Mouse (Mus musculus): ENCODE measurements at regions not wholly inside any gene's neighbourhood (a gene's known extent, or its start where the extent isn't known, plus 50 kb on each side); places are given as distances from the start of the nearest gene placed in this dataset.

- H3K27me3 ChIP-seq (replicated peaks; ENCODE audit: control insufficient read depth, insufficient read depth, low read length), result no peaks in the 10 kb centered on the region
- ATAC-seq, result no peak
- H3K36me3 ChIP-seq (ENCODE audit: control insufficient read depth, insufficient read depth, low read length), result no peaks in the 10 kb centered on the region
- no peak overlapping the region for H3K4me2 ChIP-seq (ENCODE audit: low read depth, low read length)
- no peaks in the 10 kb centered on the region for H3K9me3 ChIP-seq (ENCODE audit: control insufficient read depth, low read length)
- no peaks in the 10 kb centered on the region for H3K4me1 ChIP-seq (ENCODE audit: control insufficient read depth, insufficient read depth, low read length)
- 67% methylated on average over 13 of the region's 13 CpGs for WGBS
- no peak overlapping the region for H3K27ac ChIP-seq (ENCODE audit: low read length)
- H3K9ac ChIP-seq (ENCODE audit: low read depth, low read length), result no peak overlapping the region
- no peak overlapping the region for H3K4me3 ChIP-seq (ENCODE audit: low read length)
Observed at GRCm38 (mm10) chr8:88417307-88418095, 55.5 kb upstream of the Brd7 start.

- Histone ChIP-seq H3K4me2 (ENCODE audit: low read depth, low read length) (no peak overlapping the region), H3K9me3 (ENCODE audit: control insufficient read depth, low read length) (no peaks in the 10 kb centered on the region), H3K4me3 (ENCODE audit: low read length) (no peak overlapping the region), H3K36me3 (ENCODE audit: control insufficient read depth, insufficient read depth, low read length) (no peaks in the 10 kb centered on the region), H3K4me1 (ENCODE audit: control insufficient read depth, insufficient read depth, low read length) (no peaks in the 10 kb centered on the region), H3K27ac (ENCODE audit: low read length) (no peak overlapping the region), H3K9ac (ENCODE audit: low read depth, low read length) (no peak overlapping the region), H3K27me3 (replicated peaks; ENCODE audit: control insufficient read depth, insufficient read depth, low read length) (no peaks in the 10 kb centered on the region)
- WGBS, result 84% methylated on average over 2 of the region's 2 CpGs
- ATAC-seq, result no peak
Observed at GRCm38 (mm10) chr8:88423264-88423663, 61.3 kb upstream of the Brd7 start.

- no peak overlapping the region for H3K4me2 ChIP-seq (ENCODE audit: low read depth, low read length)
- 72% methylated on average over 5 of the region's 5 CpGs for WGBS
- no peak overlapping the region for H3K27ac ChIP-seq (ENCODE audit: low read length)
- H3K9me3 ChIP-seq (ENCODE audit: control insufficient read depth, low read length), result no peaks in the 10 kb centered on the region
- no peak overlapping the region for H3K4me3 ChIP-seq (ENCODE audit: low read length)
- H3K4me1 ChIP-seq (ENCODE audit: control insufficient read depth, insufficient read depth, low read length), result no peaks in the 10 kb centered on the region
- no peaks in the 10 kb centered on the region for H3K36me3 ChIP-seq (ENCODE audit: control insufficient read depth, insufficient read depth, low read length)
- ATAC-seq, result no peak
- H3K9ac ChIP-seq (ENCODE audit: low read depth, low read length), result no peak overlapping the region
- H3K27me3 ChIP-seq (replicated peaks; ENCODE audit: control insufficient read depth, insufficient read depth, low read length), result no peaks in the 10 kb centered on the region
Observed at GRCm38 (mm10) chr8:88428560-88428959, 66.6 kb upstream of the Brd7 start.

- no peaks in the 10 kb centered on the region for H3K4me1 ChIP-seq (ENCODE audit: control insufficient read depth, insufficient read depth, low read length)
- no peaks in the 10 kb centered on the region for H3K36me3 ChIP-seq (ENCODE audit: control insufficient read depth, insufficient read depth, low read length)
- no peak overlapping the region for H3K27ac ChIP-seq (ENCODE audit: low read length)
- H3K9ac ChIP-seq (ENCODE audit: low read depth, low read length), result no peak overlapping the region
- 45% methylated on average over 6 of the region's 6 CpGs for WGBS
- H3K4me3 ChIP-seq (ENCODE audit: low read length), result no peak overlapping the region
- no peak for ATAC-seq
- no peaks in the 10 kb centered on the region for H3K9me3 ChIP-seq (ENCODE audit: control insufficient read depth, low read length)
- no peaks in the 10 kb centered on the region for H3K27me3 ChIP-seq (replicated peaks; ENCODE audit: control insufficient read depth, insufficient read depth, low read length)
- H3K4me2 ChIP-seq (ENCODE audit: low read depth, low read length), result no peak overlapping the region
Observed at GRCm38 (mm10) chr8:88431389-88431788, 69.4 kb upstream of the Brd7 start.

- H3K36me3 ChIP-seq (ENCODE audit: control insufficient read depth, insufficient read depth, low read length), result no peaks in the 10 kb centered on the region
- WGBS, result 78% methylated on average over 2 of the region's 2 CpGs
- no peak overlapping the region for H3K4me3 ChIP-seq (ENCODE audit: low read length)
- no peak overlapping the region for H3K9ac ChIP-seq (ENCODE audit: low read depth, low read length)
- 0 out of 2 replicates have a peak, but pooled peaks cover 3% of the 10 kb centered on the region for H3K27me3 ChIP-seq (replicated peaks; ENCODE audit: control insufficient read depth, insufficient read depth, low read length)
- ATAC-seq, result no peak
- no peaks in the 10 kb centered on the region for H3K9me3 ChIP-seq (ENCODE audit: control insufficient read depth, low read length)
- H3K4me2 ChIP-seq (ENCODE audit: low read depth, low read length), result no peak overlapping the region
- no peak overlapping the region for H3K27ac ChIP-seq (ENCODE audit: low read length)
- no peaks in the 10 kb centered on the region for H3K4me1 ChIP-seq (ENCODE audit: control insufficient read depth, insufficient read depth, low read length)
Observed at GRCm38 (mm10) chr8:88435686-88436085, 73.7 kb upstream of the Brd7 start.

GRCm38 (mm10) chr8:88440219-88440618 lies 78.2 kb upstream of the Brd7 start:
- no peak for ATAC-seq
- Histone ChIP-seq H3K36me3 (ENCODE audit: control insufficient read depth, insufficient read depth, low read length) (no peaks in the 10 kb centered on the region), H3K27me3 (replicated peaks; ENCODE audit: control insufficient read depth, insufficient read depth, low read length) (0 out of 2 replicates have a peak, but pooled peaks cover 3% of the 10 kb centered on the region), H3K9ac (ENCODE audit: low read depth, low read length) (no peak overlapping the region), H3K4me2 (ENCODE audit: low read depth, low read length) (no peak overlapping the region), H3K4me1 (ENCODE audit: control insufficient read depth, insufficient read depth, low read length) (0 out of 2 replicates have a peak, but pooled peaks cover 3% of the 10 kb centered on the region), H3K27ac (ENCODE audit: low read length) (no peak overlapping the region), H3K9me3 (ENCODE audit: control insufficient read depth, low read length) (no peaks in the 10 kb centered on the region), H3K4me3 (ENCODE audit: low read length) (no peak overlapping the region)
- 70% methylated on average over 15 of the region's 15 CpGs for WGBS

- Histone ChIP-seq H3K4me2 (ENCODE audit: low read depth, low read length) (no peak overlapping the region), H3K9me3 (ENCODE audit: control insufficient read depth, low read length) (no peaks in the 10 kb centered on the region), H3K9ac (ENCODE audit: low read depth, low read length) (no peak overlapping the region), H3K27me3 (replicated peaks; ENCODE audit: control insufficient read depth, insufficient read depth, low read length) (no peaks in the 10 kb centered on the region), H3K4me3 (ENCODE audit: low read length) (no peak overlapping the region), H3K27ac (ENCODE audit: low read length) (no peak overlapping the region), H3K4me1 (ENCODE audit: control insufficient read depth, insufficient read depth, low read length) (0 out of 2 replicates have a peak, but pooled peaks cover 3% of the 10 kb centered on the region), H3K36me3 (ENCODE audit: control insufficient read depth, insufficient read depth, low read length) (no peaks in the 10 kb centered on the region)
- WGBS, result 27% methylated on average over 1 of the region's 1 CpGs
- ATAC-seq, result peak; percentile 69
Observed at GRCm38 (mm10) chr8:88443397-88443796, 77.8 kb upstream of the Nkd1 start.

- 45% methylated on average over 6 of the region's 6 CpGs for WGBS
- no peak for ATAC-seq
- Histone ChIP-seq H3K9ac (ENCODE audit: low read depth, low read length) (no peak overlapping the region), H3K9me3 (ENCODE audit: control insufficient read depth, low read length) (no peaks in the 10 kb centered on the region), H3K36me3 (ENCODE audit: control insufficient read depth, insufficient read depth, low read length) (no peaks in the 10 kb centered on the region), H3K4me1 (ENCODE audit: control insufficient read depth, insufficient read depth, low read length) (peaks cover 12% of the 10 kb centered on the region), H3K4me2 (ENCODE audit: low read depth, low read length) (no peak overlapping the region), H3K4me3 (ENCODE audit: low read length) (no peak overlapping the region), H3K27me3 (replicated peaks; ENCODE audit: control insufficient read depth, insufficient read depth, low read length) (peaks cover 15% of the 10 kb centered on the region), H3K27ac (ENCODE audit: low read length) (no peak overlapping the region)
Observed at GRCm38 (mm10) chr8:88447406-88447805, 73.7 kb upstream of the Nkd1 start.

GRCm38 (mm10) chr8:88447844-88448535 lies 73.2 kb upstream of the Nkd1 start:
- ATAC-seq, result no peak
- peaks cover 12% of the 10 kb centered on the region for H3K4me1 ChIP-seq (ENCODE audit: control insufficient read depth, insufficient read depth, low read length)
- peaks cover 21% of the 10 kb centered on the region for H3K27me3 ChIP-seq (replicated peaks; ENCODE audit: control insufficient read depth, insufficient read depth, low read length)
- no peaks in the 10 kb centered on the region for H3K36me3 ChIP-seq (ENCODE audit: control insufficient read depth, insufficient read depth, low read length)
- no peak overlapping the region for H3K9ac ChIP-seq (ENCODE audit: low read depth, low read length)
- H3K27ac ChIP-seq (ENCODE audit: low read length), result no peak overlapping the region
- no peak overlapping the region for H3K4me2 ChIP-seq (ENCODE audit: low read depth, low read length)
- H3K4me3 ChIP-seq (ENCODE audit: low read length), result no peak overlapping the region
- H3K9me3 ChIP-seq (ENCODE audit: control insufficient read depth, low read length), result no peaks in the 10 kb centered on the region
- 82% methylated on average over 8 of the region's 9 CpGs for WGBS

All from intestine, embryonic 16.5 days (tissue).